Mouse (Mus musculus) liver, postnatal 0 days (tissue): ENCODE measurements around the gene Ubr4.

Source experiments
- CTCF ChIP-seq: sonication (generic); IDR thresholded peaks from 2 replicates; pipeline ENCODE4 v1.5.1; 2016; ENCODE audit warnings: antibody characterized with exemption, low read depth
- EP300 ChIP-seq: IDR thresholded peaks from 2 replicates; pipeline ENCODE4 v1.6.1; 2016; ENCODE audit warnings: antibody characterized with exemption, low read depth, mild to moderate bottlenecking

- TF ChIP-seq CTCF, result no peak
- TF ChIP-seq EP300, result no peak
These were observed 132.1 kb downstream of the Ubr4 start for GRCm38 (mm10) chr4:139484496-139484895.
